Mouse (Mus musculus) liver, postnatal 0 days (tissue): ENCODE measurements around the gene Rasgrp3. TPM values are rescaled to one million over a fixed set of nuclear protein-coding genes. Genes with fewer than 3 reads are reported as not detected.

Experiments used
- ATAC-seq: fragments of 200-750 bp; cut with Nextera tagmentation; 2 replicates; pipeline ENCODE4 v1.8.0; 2017; ENCODE audit warnings: mild to moderate bottlenecking, moderate library complexity
- DNase-seq: peaks from one replicate; pipeline ENCODE4 v3.0.0-alpha.2; 2016
- H3K27ac ChIP-seq: fragments of 300-500 bp; sonication (generic); 2 replicates; pipeline ENCODE4 v1.5.1; 2014; ENCODE audit warnings: antibody characterized with exemption, moderate library complexity, mild to moderate bottlenecking, low read depth
- H3K27me3 ChIP-seq: fragments of 300-500 bp; sonication (generic); 2 replicates; pipeline ENCODE4 v1.6.1; 2014; ENCODE audit warnings: low read length, control low read depth, mixed read lengths; ENCODE audit not compliant: insufficient read depth
- H3K36me3 ChIP-seq: fragments of 300-500 bp; sonication (generic); replicated peaks from 2 replicates; pipeline ENCODE4 v1.6.1; 2014; ENCODE audit warnings: mild to moderate bottlenecking, control low read depth, low read length, moderate library complexity, mixed read lengths; ENCODE audit not compliant: insufficient read depth
- H3K4me1 ChIP-seq: fragments of 300-500 bp; sonication (generic); 2 replicates; pipeline ENCODE4 v1.6.1; 2014; ENCODE audit warnings: antibody characterized with exemption, mild to moderate bottlenecking, control low read depth; ENCODE audit not compliant: insufficient read depth
- H3K4me2 ChIP-seq: fragments of 300-500 bp; sonication (generic); 2 replicates; pipeline ENCODE4 v1.6.1; 2014; ENCODE audit warnings: low read depth, mild to moderate bottlenecking, low read length, moderate library complexity, mixed read lengths
- H3K4me3 ChIP-seq: fragments of 300-500 bp; sonication (generic); 2 replicates; pipeline ENCODE4 v1.5.1; 2014; ENCODE audit warnings: low read depth, low read length
- H3K9ac ChIP-seq: fragments of 300-500 bp; sonication (generic); replicated peaks from 2 replicates; pipeline ENCODE4 v1.6.1; 2014; ENCODE audit warnings: mild to moderate bottlenecking, moderate library complexity
- H3K9me3 ChIP-seq: fragments of 300-500 bp; sonication (generic); 2 replicates; pipeline ENCODE4 v1.6.1; 2016; ENCODE audit warnings: mild to moderate bottlenecking, control low read depth, low read length, mixed read lengths
- CTCF ChIP-seq: sonication (generic); IDR thresholded peaks from 2 replicates; pipeline ENCODE4 v1.5.1; 2016; ENCODE audit warnings: antibody characterized with exemption, low read depth
- EP300 ChIP-seq: IDR thresholded peaks from 2 replicates; pipeline ENCODE4 v1.6.1; 2016; ENCODE audit warnings: antibody characterized with exemption, low read depth, mild to moderate bottlenecking
- whole genome bisulfite sequencing: fragments of 180-500 bp; shearing (Covaris S2); extraction: QIAGEN DNeasy Blood & Tissue Kit; methylation state at CpG from one replicate; pipeline ENCODE4 v1.1.7; 2014; ENCODE audit not compliant: insufficient replicate concordance; 5-methylcytosine and 5-hydroxymethylcytosine counted together
- polyA plus RNA-seq: library from polyadenylated mRNA; unstranded; fragments of >200 nt; fragmentation: Nextera tagmentation; extraction: Ambion mirVana; gene quantifications from 2 replicates; pipeline ENCODE4 v1.2.1, GENCODE M21; 2015

The Rasgrp3 gene
- polyA plus RNA-seq, 1 experiment from 2014 or later = 4.1 TPM

DNA sequence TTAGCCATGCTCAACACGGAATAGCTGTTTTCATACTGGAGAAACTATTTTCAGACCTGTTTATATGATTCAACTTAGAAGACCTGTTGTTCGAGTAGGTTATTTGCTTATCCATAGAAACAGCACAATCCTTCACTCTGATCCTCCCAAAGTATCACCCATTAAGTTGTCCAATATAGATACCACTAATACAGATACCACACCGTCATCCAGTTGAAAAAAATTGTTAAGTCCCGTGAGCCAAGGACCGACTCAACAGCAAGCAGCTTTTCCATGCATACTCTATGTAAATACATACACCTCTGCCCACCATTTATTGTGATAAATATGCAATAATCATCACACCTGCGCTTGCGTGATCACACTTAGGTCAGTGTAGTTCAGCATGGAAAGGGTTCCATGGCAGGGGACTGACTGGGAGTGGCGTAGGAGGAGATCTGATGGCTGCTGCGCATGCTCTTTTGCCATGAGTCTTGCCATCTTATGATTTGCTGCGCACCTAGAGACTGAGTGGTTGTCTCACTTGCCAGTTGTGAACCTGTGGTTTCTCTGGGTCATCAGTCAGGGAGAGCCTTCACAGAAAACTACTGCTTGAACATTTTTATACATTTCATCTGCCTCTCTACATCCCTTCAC, 32.9 kb downstream of the Rasgrp3 start:
- peaks cover 9% of the 10 kb centered on the region for H3K4me1 ChIP-seq
- no peak overlapping the region for H3K4me2 ChIP-seq
- ATAC-seq (no peak), DNase-seq (no peak)
- H3K4me3 ChIP-seq = no peak overlapping the region
- WGBS = 82% methylated on average over 10 of the region's 10 CpGs
- no peaks in the 10 kb centered on the region for H3K36me3 ChIP-seq
- H3K27me3 ChIP-seq = no peaks in the 10 kb centered on the region
- no peak for TF ChIP-seq CTCF
- no peak for TF ChIP-seq EP300
- no peak overlapping the region for H3K27ac ChIP-seq
- H3K9ac ChIP-seq = no peak overlapping the region
- no peaks in the 10 kb centered on the region for H3K9me3 ChIP-seq

DNA sequence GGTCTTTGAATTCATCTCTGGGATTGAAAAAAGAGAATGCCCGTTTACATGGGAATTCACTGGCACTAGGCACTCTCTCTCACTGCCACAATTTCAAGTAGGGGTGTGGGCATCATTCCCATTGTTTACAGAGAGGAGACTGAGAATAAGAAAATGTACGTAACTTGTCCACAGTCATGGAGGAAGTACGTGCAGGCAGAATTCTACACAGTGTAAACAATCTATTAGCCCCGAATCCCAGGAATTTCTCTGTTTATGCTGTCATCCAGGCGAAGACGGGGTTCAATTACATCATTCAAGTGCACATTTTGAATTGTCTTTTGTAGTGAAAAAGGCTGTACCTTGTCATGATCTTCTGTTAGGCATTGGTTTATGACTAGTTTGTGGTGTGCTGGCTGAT, 34.6 kb downstream of the Rasgrp3 start:
- H3K27ac ChIP-seq = no peak overlapping the region
- no peak overlapping the region for H3K9ac ChIP-seq
- no peak overlapping the region for H3K4me3 ChIP-seq
- no peak for DNase-seq
- no peaks in the 10 kb centered on the region for H3K9me3 ChIP-seq
- WGBS = 65% methylated on average over 6 of the region's 6 CpGs
- no peaks in the 10 kb centered on the region for H3K27me3 ChIP-seq
- peaks cover 6% of the 10 kb centered on the region for H3K4me1 ChIP-seq
- H3K4me2 ChIP-seq = no peak overlapping the region
- no peak for ATAC-seq
- no peaks in the 10 kb centered on the region for H3K36me3 ChIP-seq
- TF ChIP-seq CTCF (no peak), EP300 (no peak)

DNA sequence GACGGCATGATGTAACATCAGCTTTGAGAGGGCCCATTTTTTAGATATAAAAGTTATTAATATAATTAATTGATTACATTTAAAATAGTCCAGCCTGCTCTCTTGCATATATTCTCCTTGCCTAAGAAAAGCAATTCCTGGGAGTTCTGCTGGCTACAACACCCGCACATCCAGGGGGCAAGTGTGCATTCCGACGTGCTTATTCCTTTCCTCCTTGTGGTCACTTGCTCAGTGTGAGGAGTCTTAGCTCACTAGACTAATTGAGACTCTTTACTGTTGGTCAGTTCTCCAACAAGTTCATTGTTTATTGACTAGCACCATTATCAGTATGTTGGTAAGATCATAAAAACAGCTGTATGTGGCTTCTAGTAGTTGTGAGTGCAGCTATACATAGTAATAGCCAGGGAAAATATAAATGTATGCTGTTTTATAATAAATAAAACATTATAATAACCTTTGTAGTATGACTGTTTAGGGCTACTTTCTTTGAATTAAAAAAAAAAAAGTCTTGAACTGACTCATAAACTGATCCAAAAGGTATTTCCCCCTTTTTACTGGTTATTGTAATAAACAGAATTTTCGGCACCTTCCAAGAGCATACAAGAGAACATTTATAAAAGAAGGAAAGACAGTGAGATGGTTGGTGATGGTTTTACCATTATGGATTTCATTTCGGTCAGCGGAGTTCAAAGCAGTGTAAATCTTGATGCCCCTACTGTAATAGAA, 35.4 kb downstream of the Rasgrp3 start:
- Histone ChIP-seq H3K4me1 (peaks cover 4% of the 10 kb centered on the region), H3K36me3 (no peaks in the 10 kb centered on the region), H3K4me3 (no peak overlapping the region), H3K9ac (no peak overlapping the region), H3K27me3 (no peaks in the 10 kb centered on the region), H3K9me3 (no peaks in the 10 kb centered on the region), H3K27ac (no peak overlapping the region), H3K4me2 (no peak overlapping the region)
- TF ChIP-seq EP300 = no peak
- TF ChIP-seq CTCF = no peak
- no peak for DNase-seq
- ATAC-seq = no peak
- 84% methylated on average over 7 of the region's 7 CpGs for WGBS

DNA sequence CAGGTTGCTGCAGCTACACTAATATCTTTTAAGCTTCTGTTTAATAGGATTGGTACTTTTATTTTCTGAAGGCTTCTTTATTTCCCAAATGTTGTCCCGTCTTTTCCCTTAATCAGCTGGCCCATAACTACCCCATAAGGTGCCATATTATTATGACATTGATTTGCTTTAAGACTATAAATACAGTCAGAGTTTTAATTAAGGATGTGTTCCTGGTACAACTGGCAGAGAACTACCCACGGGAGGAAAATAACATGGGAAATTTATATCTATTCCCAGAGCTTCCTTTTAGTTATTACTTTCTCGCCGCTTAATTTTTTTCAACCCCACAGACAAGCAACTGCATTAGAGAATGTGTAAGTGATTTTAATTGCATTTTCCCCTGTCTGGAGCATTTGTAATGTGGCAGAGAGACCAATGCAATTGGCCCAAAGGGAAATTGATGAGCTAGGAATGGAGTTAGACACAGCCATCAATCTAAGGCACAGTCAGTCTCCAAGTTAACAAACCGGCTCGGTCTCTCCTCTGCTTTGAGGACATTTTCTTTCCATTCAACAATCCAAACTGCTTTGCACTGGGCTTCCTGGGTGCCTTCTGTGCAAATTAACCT, 36.1 kb downstream of the Rasgrp3 start:
- 80% methylated on average over 6 of the region's 6 CpGs for WGBS
- H3K4me2 ChIP-seq = no peak overlapping the region
- no peak for ATAC-seq
- H3K27me3 ChIP-seq = no peaks in the 10 kb centered on the region
- H3K27ac ChIP-seq = no peak overlapping the region
- H3K4me3 ChIP-seq = no peak overlapping the region
- no peaks in the 10 kb centered on the region for H3K36me3 ChIP-seq
- no peak overlapping the region for H3K9ac ChIP-seq
- H3K4me1 ChIP-seq = no peaks in the 10 kb centered on the region
- TF ChIP-seq EP300 (no peak), CTCF (no peak)
- no peaks in the 10 kb centered on the region for H3K9me3 ChIP-seq
- DNase-seq = no peak

DNA sequence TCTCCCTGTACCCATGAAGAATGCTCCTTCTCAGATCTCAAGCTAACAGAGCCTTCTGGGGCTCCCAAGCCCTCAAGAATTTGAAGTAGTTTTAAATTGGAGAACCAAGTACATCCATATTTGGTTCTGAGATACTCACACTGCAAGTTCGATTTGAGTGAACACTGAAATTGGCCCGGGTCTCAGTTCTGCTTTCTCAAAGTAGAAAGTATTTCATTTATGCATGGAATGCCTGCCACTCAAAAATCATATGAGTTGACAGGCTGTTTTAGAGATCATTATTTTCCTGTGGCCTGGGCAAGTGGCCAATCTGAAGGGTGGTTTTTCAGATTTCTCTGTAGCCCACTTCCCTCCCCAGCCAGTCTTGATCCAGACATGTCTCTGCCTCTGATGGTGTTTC, 36.7 kb downstream of the Rasgrp3 start:
- H3K4me2 ChIP-seq = no peak overlapping the region
- no peak overlapping the region for H3K27ac ChIP-seq
- WGBS = 47% methylated on average over 2 of the region's 2 CpGs
- ATAC-seq (no peak), DNase-seq (no peak)
- H3K27me3 ChIP-seq = no peaks in the 10 kb centered on the region
- no peak overlapping the region for H3K4me3 ChIP-seq
- H3K9ac ChIP-seq = no peak overlapping the region
- H3K9me3 ChIP-seq = no peaks in the 10 kb centered on the region
- no peak for TF ChIP-seq CTCF
- no peaks in the 10 kb centered on the region for H3K4me1 ChIP-seq
- no peaks in the 10 kb centered on the region for H3K36me3 ChIP-seq

DNA sequence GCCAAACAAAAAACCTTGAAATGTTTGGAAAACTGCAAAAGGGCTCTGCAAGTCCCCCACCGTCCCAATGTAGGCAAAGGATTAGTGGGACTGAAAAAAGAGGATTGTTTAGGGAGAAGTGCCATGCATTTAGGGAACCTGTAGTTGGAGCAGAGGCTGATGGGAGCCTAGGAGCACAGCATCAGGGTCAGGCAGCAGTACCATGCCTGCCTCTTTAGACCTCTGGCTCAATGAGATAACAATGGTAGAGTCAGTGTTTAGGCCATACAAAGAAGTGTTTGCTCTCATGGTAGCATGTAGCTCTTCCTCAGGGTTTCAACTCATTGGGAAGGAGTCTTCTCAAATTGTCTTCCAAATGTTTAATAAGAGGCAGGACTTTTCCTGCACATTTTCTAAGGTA, 40.3 kb downstream of the Rasgrp3 start:
- no peaks in the 10 kb centered on the region for H3K36me3 ChIP-seq
- no peaks in the 10 kb centered on the region for H3K9me3 ChIP-seq
- TF ChIP-seq EP300 = no peak
- no peak for TF ChIP-seq CTCF
- H3K4me3 ChIP-seq = no peak overlapping the region
- 71% methylated on average over 1 of the region's 1 CpGs for WGBS
- ATAC-seq (no peak), DNase-seq (no peak)
- H3K4me1 ChIP-seq = no peaks in the 10 kb centered on the region
- no peak overlapping the region for H3K4me2 ChIP-seq
- no peak overlapping the region for H3K27ac ChIP-seq
- no peaks in the 10 kb centered on the region for H3K27me3 ChIP-seq
- H3K9ac ChIP-seq = no peak overlapping the region
